Mouse (Mus musculus): ENCODE data around the gene Ctss. TPM values are rescaled to one million over a fixed set of nuclear protein-coding genes. Genes with fewer than 3 reads are reported as not detected.
"Not testable (repeated sequence)": the region's sequence is repeated elsewhere in the genome, so short reads cannot be mapped to it uniquely, and the experiment has no call there.

Gene Ctss
- polyA plus RNA-seq, 1 experiment, result not detected

DNA sequence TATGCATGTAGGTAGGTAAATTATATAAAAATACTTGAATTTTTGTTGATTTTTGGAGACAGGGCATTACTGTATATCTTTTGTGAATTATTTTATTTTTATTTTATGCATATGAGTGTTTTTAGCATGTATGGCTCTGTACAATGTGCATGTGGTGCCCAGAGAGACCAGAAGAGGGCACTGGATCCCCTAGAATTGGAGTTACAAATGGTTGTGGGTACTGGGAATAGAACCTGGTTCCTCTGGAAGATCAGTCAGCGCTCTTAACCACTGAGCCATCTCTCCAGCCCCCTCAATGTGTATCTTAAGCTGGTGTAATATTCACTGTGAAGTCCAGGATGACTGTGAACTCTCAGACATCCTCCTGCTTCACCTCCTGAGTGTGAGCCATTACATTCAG is 8.3 kb downstream of the Ctss start:
- Histone ChIP-seq H3K9me3 (replicated peaks; ENCODE audit: control insufficient read depth, insufficient read depth, low read length, poor library complexity, severe bottlenecking) (no peaks in the 10 kb centered on the region), H3K9ac (ENCODE audit: low read depth, poor library complexity, severe bottlenecking) (no peak overlapping the region), H3K4me1 (ENCODE audit: control insufficient read depth, insufficient read depth, low read length) (no peaks in the 10 kb centered on the region), H3K36me3 (ENCODE audit: control insufficient read depth, insufficient read depth, low read length, poor library complexity, severe bottlenecking) (no peaks in the 10 kb centered on the region), H3K4me3 (ENCODE audit: low read depth, low read length) (no peak overlapping the region), H3K27me3 (ENCODE audit: control insufficient read depth, insufficient read depth, low read length, poor library complexity, severe bottlenecking) (no peaks in the 10 kb centered on the region; the same call in 1 of the 2 replicates), H3K27ac (ENCODE audit: insufficient read depth, low read length) (no peak overlapping the region)
- TF ChIP-seq EP300 (IDR thresholded peaks at IDR 0.05; ENCODE audit: insufficient read depth, low read depth, low read length), result no peak
- TF ChIP-seq POLR2A (IDR thresholded peaks at IDR 0.05; ENCODE audit: insufficient read depth, low read length), result no peak
- no peak for TF ChIP-seq CTCF (IDR thresholded peaks at IDR 0.05; ENCODE audit: low read depth, low read length)

DNA sequence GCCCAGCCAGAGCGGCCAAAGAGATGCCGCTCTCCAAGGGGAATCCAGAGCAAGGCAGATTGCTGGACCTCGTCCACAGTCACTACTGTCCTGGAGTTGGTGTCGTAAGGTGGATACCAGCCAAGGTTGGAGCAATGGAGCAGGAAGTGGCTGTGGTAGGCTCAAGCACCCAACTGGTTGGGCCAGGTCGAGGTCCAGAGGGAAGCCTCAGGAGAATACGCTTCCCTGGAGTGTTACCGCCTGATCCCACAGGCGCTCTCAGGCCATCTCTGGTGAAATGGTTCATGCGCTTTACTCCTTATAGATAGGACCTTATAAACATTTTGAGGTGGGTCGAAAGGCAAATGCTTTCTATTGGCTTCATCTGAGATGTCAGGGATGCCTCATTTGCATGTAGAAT is 12.3 kb downstream of the Ctss start:
- H3K9ac ChIP-seq (ENCODE audit: low read depth, poor library complexity, severe bottlenecking), result no peak overlapping the region
- TF ChIP-seq CTCF (IDR thresholded peaks at IDR 0.05; ENCODE audit: low read depth, low read length) (no peak), POLR2A (IDR thresholded peaks at IDR 0.05; ENCODE audit: insufficient read depth, low read length) (no peak), EP300 (IDR thresholded peaks at IDR 0.05; ENCODE audit: insufficient read depth, low read depth, low read length) (no peak)

DNA sequence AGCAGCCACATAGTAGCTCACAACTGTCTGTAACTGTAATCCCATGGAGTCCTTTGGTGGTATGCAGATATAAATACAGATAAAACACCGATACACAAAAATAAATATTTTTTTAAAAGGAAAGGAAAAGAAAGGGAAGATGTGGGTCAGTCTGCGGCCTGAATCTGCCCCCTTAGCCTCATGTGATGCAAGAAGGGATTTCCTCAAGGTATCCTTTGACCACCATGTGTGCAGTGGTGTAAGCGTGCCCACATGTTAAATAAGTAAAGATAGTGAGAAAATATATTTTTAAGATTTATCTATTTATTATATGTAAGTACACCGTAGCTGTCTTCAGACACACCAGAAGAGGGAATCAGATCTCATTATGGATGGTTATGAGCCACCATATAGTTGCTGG is 13.3 kb downstream of the Ctss start:
- H3K36me3 ChIP-seq (ENCODE audit: control insufficient read depth, insufficient read depth, low read length, poor library complexity, severe bottlenecking), result no peaks in the 10 kb centered on the region
- no peak overlapping the region for H3K27ac ChIP-seq (ENCODE audit: insufficient read depth, low read length)
- H3K4me1 ChIP-seq (ENCODE audit: control insufficient read depth, insufficient read depth, low read length), result peaks cover under 1% of the 10 kb centered on the region
- no peaks in the 10 kb centered on the region; the same call in 1 of the 2 replicates for H3K27me3 ChIP-seq (ENCODE audit: control insufficient read depth, insufficient read depth, low read length, poor library complexity, severe bottlenecking)
- no peak overlapping the region for H3K4me3 ChIP-seq (ENCODE audit: low read depth, low read length)
- no peaks in the 10 kb centered on the region for H3K9me3 ChIP-seq (replicated peaks; ENCODE audit: control insufficient read depth, insufficient read depth, low read length, poor library complexity, severe bottlenecking)
- no peak overlapping the region for H3K9ac ChIP-seq (ENCODE audit: low read depth, poor library complexity, severe bottlenecking)
- no peak for TF ChIP-seq CTCF (IDR thresholded peaks at IDR 0.05; ENCODE audit: low read depth, low read length)
- no peak for TF ChIP-seq POLR2A (IDR thresholded peaks at IDR 0.05; ENCODE audit: insufficient read depth, low read length)
- TF ChIP-seq EP300 (IDR thresholded peaks at IDR 0.05; ENCODE audit: insufficient read depth, low read depth, low read length), result no peak

More for the DNA sequence above, 12.3 kb downstream of the Ctss start:
- Histone ChIP-seq H3K27ac (ENCODE audit: insufficient read depth, low read length) (no peak overlapping the region), H3K4me1 (ENCODE audit: control insufficient read depth, insufficient read depth, low read length) (no peaks in the 10 kb centered on the region), H3K4me3 (ENCODE audit: low read depth, low read length) (no peak overlapping the region), H3K9me3 (replicated peaks; ENCODE audit: control insufficient read depth, insufficient read depth, low read length, poor library complexity, severe bottlenecking) (no peaks in the 10 kb centered on the region), H3K36me3 (ENCODE audit: control insufficient read depth, insufficient read depth, low read length, poor library complexity, severe bottlenecking) (no peaks in the 10 kb centered on the region), H3K27me3 (ENCODE audit: control insufficient read depth, insufficient read depth, low read length, poor library complexity, severe bottlenecking) (no peaks in the 10 kb centered on the region; the same call in 1 of the 2 replicates)

DNA sequence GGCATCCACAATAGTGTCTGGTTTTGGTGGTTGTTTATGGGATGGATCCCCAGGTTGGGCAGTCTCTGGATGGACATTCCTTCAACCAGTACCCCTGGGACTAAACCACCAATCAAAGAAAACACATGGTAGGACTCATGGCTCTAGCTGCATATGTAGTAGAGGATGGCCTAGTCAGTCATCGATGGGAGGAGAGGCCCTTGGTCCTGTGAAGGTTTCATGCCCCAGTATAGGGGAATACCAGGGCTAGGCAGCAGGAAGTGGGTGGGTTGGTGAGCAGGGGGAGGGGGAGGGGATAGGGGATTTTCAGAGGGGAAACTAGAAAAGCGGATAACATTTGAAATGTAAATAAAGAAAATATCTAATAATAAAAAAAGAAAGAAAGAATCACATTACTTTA is 14.6 kb downstream of the Ctss start:
- H3K9me3 ChIP-seq (replicated peaks; ENCODE audit: control insufficient read depth, insufficient read depth, low read length, poor library complexity, severe bottlenecking); H3K27ac ChIP-seq (ENCODE audit: insufficient read depth, low read length); H3K9ac ChIP-seq (ENCODE audit: low read depth, poor library complexity, severe bottlenecking); H3K4me3 ChIP-seq (ENCODE audit: low read depth, low read length); H3K4me1 ChIP-seq (ENCODE audit: control insufficient read depth, insufficient read depth, low read length); H3K36me3 ChIP-seq (ENCODE audit: control insufficient read depth, insufficient read depth, low read length, poor library complexity, severe bottlenecking); H3K27me3 ChIP-seq (ENCODE audit: control insufficient read depth, insufficient read depth, low read length, poor library complexity, severe bottlenecking): not testable (repeated sequence)

DNA sequence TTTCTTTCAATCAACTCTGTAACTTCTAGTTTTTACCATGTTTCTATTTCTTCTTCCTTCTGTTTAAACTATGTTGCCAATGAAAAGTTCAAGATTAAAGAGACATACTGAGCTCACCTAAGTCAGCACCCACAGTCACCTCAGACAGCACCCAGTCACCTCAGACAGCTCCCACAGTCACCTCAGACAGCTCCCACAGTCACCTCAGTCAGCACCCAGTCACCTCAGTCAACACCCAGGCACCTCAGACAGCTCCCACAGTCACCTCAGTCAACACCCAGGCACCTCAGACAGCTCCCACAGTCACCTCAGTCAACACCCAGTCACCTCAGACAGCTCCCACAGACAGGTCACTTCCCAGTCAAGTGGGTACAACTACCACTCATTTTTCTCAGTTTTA is 15.6 kb downstream of the Ctss start:
- H3K27me3 ChIP-seq (ENCODE audit: control insufficient read depth, insufficient read depth, low read length, poor library complexity, severe bottlenecking), result no peaks in the 10 kb centered on the region; the same call in 1 of the 2 replicates
- no peaks in the 10 kb centered on the region for H3K9me3 ChIP-seq (replicated peaks; ENCODE audit: control insufficient read depth, insufficient read depth, low read length, poor library complexity, severe bottlenecking)
- no peak overlapping the region for H3K9ac ChIP-seq (ENCODE audit: low read depth, poor library complexity, severe bottlenecking)
- H3K4me1 ChIP-seq (ENCODE audit: control insufficient read depth, insufficient read depth, low read length), result peaks cover 2% of the 10 kb centered on the region
- no peak for TF ChIP-seq POLR2A (IDR thresholded peaks at IDR 0.05; ENCODE audit: insufficient read depth, low read length)
- TF ChIP-seq EP300 (IDR thresholded peaks at IDR 0.05; ENCODE audit: insufficient read depth, low read depth, low read length), result no peak
- TF ChIP-seq CTCF (IDR thresholded peaks at IDR 0.05; ENCODE audit: low read depth, low read length), result no peak
- no peak overlapping the region for H3K4me3 ChIP-seq (ENCODE audit: low read depth, low read length)
- no peak overlapping the region for H3K27ac ChIP-seq (ENCODE audit: insufficient read depth, low read length)
- H3K36me3 ChIP-seq (ENCODE audit: control insufficient read depth, insufficient read depth, low read length, poor library complexity, severe bottlenecking), result no peaks in the 10 kb centered on the region

DNA sequence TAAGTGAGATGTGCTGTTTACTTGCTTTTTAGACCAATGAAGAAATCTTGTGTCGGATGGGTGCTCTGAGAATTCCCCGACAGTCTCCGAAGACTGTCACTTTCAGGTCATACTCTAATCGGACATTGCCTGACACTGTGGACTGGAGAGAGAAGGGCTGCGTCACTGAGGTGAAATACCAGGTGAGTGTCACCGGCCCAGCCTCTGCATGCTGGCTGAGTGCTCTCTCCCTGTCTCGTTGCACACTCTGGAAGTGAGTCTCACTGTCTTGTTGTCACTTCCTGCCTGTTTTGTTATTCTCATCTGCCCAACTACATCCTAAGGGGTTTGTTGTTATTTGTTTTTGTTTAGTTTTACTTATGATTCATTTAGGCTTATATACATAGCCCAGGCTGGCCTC is 16.4 kb downstream of the Ctss start:
- H3K36me3 ChIP-seq (ENCODE audit: control insufficient read depth, insufficient read depth, low read length, poor library complexity, severe bottlenecking), result no peaks in the 10 kb centered on the region
- no peak overlapping the region for H3K9ac ChIP-seq (ENCODE audit: low read depth, poor library complexity, severe bottlenecking)
- no peaks in the 10 kb centered on the region for H3K27me3 ChIP-seq (ENCODE audit: control insufficient read depth, insufficient read depth, low read length, poor library complexity, severe bottlenecking)
- TF ChIP-seq CTCF (IDR thresholded peaks at IDR 0.05; ENCODE audit: low read depth, low read length) (no peak), EP300 (IDR thresholded peaks at IDR 0.05; ENCODE audit: insufficient read depth, low read depth, low read length) (no peak), POLR2A (IDR thresholded peaks at IDR 0.05; ENCODE audit: insufficient read depth, low read length) (no peak)
- no peak overlapping the region for H3K27ac ChIP-seq (ENCODE audit: insufficient read depth, low read length)
- peaks cover 2% of the 10 kb centered on the region for H3K4me1 ChIP-seq (ENCODE audit: control insufficient read depth, insufficient read depth, low read length)
- no peaks in the 10 kb centered on the region for H3K9me3 ChIP-seq (replicated peaks; ENCODE audit: control insufficient read depth, insufficient read depth, low read length, poor library complexity, severe bottlenecking)
- no peak overlapping the region for H3K4me3 ChIP-seq (ENCODE audit: low read depth, low read length)

Data from ES-Bruce4 (cell line).